Mouse (Mus musculus): ENCODE results near the gene Ak9. TPM values are rescaled to one million over a fixed set of nuclear protein-coding genes. Genes with fewer than 3 reads are reported as not detected.

Gene Ak9
- total RNA-seq, 2 experiments from 2014 or later, result 0.10 TPM; not detected in 1

DNA sequence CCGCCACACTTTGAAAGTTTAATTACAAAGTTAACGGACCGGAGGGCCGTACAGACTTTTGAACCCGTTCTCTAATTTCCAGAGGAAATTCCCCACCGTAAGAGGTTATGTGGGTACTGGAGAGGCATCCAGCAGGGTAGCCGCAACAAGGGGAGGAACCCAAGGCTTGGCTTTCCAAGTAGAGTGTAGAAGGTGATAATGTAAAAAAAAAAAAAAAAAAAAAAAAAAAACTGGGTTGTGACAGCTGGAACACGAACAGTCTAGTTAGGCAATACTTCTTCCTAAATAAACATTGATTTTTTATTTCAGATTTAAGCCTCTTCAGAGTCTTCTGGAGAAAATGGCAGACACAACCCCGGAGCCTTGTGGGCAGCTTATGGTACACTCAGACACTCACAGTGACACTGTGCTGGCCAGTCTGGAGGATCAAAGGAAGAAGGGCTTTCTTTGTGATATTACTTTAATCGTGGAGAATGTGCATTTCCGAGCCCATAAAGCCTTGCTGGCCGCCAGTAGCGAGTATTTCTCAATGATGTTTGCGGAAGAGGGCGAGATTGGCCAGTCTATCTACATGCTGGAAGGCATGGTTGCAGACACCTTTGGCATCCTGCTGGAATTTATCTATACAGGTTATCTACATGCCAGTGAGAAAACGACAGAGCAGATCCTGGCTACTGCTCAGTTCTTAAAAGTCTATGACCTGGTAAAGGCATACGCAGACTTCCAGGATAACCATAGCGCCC, 147.2 kb downstream of the Ak9 start:
- no peak for DNase-seq (ENCODE audit: low spot score in 2 of 2)

- no peak for DNase-seq (ENCODE audit: low spot score in 2 of 2)
Measured at GRCm38 (mm10) chr10:41451656-41452055, 147.9 kb downstream of the Ak9 start.

GRCm38 (mm10) chr10:41452791-41453190, 149.0 kb downstream of the Ak9 start:
- DNase-seq (ENCODE audit: low spot score in 2 of 2), result no peak

DNA sequence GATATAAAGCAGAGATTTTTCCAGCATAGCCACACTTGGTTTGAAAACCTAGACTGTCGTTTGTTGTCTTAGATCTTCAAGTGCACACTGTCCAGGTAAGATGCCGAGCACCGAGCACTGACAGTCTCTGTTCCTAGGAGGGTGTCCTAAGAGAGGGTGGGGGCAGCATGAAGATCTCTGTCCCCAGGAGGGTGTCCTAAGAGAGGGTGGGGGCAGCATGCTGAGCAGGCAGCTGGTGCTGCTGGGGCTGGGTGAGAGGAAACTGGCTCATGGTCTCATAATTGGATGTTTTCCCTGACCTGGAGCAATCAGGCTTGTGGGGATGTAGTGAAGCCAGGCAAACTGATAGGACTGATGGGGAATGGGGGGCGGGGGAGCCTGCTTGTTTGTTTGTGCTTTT, 156.2 kb downstream of the Ak9 start:
- DNase-seq (ENCODE audit: low spot score in 2 of 2), result no peak

DNA sequence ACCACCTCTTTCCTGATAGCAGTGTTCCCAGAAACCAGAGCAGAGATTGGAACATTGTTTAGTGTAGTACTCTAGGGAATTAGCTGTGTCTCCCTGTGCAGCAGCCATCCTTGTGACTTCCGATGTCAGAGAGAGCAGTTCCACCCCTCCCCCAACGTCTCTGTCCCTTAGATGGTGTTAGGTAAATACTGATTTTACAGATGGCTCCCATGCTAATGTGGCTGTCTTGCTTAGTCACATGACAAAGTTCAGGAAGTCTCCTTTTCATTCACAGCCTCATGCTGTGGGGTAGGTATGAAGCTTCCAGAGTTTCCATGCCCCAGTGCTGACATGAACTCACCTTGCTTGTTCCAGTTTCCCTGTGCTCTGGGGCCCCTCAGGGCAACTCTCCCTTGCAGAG, 156.7 kb downstream of the Ak9 start:
- no peak for DNase-seq (ENCODE audit: low spot score in 2 of 2)

DNA sequence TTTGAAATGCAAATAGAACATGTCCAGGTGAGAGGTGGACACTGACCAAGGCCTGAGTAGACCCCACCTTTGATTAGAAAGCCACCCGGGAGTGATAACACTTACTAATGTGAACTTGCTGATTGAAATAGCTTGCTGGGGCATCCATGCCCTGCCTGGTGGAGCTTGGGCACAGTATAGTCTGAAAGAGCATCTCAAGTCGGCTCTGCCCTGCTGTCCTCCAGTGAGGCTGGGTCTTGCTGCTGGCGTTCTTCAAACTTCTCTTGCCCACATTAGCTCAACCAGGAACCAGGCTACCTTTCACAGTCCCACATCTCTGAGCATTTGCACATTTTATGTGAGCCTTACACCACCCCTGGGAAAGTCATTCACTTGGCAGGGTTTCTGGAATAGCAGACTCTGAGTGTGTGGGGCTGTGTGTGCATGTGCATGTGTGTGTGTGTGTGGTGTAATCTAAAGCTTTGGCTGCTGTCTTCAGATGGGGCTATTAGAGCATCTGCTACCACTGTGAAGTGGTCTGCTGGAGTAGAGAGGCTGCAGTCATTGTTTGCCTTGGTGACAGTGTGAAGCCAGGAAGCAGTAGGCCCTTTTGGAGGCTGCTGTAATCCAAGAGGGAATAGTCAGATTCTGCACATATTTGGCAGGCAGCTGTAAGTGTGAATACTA, 157.4 kb downstream of the Ak9 start:
- no peak for DNase-seq (ENCODE audit: low spot score in 2 of 2)

GRCm38 (mm10) chr10:41464401-41464955, 160.7 kb downstream of the Ak9 start:
- no peak for DNase-seq (ENCODE audit: low spot score in 2 of 2)

DNA sequence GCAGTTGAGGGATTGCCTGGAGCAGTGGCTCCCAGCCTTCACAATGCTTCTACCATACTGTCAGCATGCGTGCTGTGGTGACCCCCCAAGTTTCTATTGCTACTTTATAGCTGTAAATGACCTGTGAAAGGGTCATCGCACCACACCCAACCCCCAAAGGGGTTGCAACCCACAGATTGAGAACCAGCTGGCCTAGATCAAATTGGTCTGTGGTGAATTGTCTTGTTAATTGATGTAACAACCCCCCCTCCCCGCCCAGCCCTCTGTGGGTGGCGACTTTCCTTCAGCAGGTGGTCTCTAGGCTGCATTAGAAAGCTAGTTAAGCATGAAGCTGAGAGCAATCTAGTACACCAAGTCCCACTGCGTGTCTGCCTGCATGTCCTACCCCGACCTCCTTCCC, 163.5 kb downstream of the Ak9 start:
- DNase-seq (ENCODE audit: low spot score in 2 of 2), result no peak

GRCm38 (mm10) chr10:41470693-41471092, 166.9 kb downstream of the Ak9 start:
- no peak for DNase-seq (ENCODE audit: low spot score in 2 of 2)

DNA sequence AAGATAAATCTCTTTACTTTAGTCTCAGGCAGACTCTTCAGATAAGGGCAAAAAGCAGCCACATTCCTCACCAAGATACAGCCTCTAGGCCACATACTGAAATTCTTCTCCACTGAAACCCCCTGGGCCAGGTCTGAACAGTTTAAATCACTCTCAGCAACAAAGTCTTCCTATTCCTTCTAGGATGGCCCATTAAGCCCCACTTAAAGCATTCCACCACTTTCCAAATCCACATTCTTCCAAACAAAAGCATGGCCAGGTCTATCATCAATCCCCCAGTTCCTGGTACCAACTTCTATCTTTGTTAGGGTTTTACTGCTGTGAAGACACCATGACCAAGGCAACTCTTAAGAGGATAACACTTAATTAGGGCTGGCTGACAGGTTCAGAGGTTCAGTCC, 168.8 kb downstream of the Ak9 start:
- DNase-seq (ENCODE audit: low spot score in 2 of 2), result no peak

GRCm38 (mm10) chr10:41472962-41473481, 169.2 kb downstream of the Ak9 start:
- DNase-seq (ENCODE audit: low spot score in 2 of 2), result no peak

GRCm38 (mm10) chr10:41473782-41474468, 170.1 kb downstream of the Ak9 start:
- DNase-seq (ENCODE audit: low spot score in 2 of 2), result no peak

DNA sequence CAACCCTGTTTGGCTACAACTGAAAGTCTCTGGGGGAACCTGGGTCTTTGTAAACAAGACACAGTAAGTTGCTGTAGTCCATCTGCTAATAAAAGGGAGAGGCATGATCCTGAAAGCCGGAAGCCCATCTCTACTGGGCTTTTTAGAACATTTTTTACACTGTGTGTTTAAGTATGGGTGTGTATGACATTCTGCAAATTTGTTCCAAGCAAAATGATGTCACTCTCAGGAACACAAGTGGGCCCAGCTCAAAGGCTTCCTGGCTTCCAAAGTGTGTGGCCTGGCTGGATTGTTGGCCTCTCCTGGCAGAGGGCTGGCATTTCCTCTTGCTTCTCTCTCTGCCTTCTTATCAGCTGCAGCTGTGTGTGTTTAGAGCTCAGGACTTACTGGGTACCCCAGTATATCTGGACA, 171.2 kb downstream of the Ak9 start:
- no peak for DNase-seq (ENCODE audit: low spot score in 2 of 2)

- peak; percentile 39 to 62 for DNase-seq (ENCODE audit: low spot score in 2 of 2)
Measured at GRCm38 (mm10) chr10:41476171-41477017, 172.6 kb downstream of the Ak9 start, which contains the start of gene Mical1. Gene Mical1, plus strand, starts transcription at chr10:41476314.

DNA sequence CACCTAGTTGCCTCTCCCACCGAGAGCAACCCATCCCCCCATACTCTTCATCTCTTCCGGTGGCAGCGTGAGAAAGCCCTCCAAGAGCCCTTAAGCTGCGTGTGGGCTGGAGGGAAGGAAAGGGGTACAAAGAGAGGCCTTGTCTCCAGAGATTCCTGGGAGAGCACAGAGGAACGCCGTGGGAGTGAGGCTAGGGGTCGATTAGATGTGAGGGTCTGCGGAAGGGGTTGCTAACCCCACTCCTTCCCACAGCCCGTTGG, 173.2 kb downstream of the Ak9 start:
- no peak for DNase-seq (ENCODE audit: low spot score in 2 of 2)

DNA sequence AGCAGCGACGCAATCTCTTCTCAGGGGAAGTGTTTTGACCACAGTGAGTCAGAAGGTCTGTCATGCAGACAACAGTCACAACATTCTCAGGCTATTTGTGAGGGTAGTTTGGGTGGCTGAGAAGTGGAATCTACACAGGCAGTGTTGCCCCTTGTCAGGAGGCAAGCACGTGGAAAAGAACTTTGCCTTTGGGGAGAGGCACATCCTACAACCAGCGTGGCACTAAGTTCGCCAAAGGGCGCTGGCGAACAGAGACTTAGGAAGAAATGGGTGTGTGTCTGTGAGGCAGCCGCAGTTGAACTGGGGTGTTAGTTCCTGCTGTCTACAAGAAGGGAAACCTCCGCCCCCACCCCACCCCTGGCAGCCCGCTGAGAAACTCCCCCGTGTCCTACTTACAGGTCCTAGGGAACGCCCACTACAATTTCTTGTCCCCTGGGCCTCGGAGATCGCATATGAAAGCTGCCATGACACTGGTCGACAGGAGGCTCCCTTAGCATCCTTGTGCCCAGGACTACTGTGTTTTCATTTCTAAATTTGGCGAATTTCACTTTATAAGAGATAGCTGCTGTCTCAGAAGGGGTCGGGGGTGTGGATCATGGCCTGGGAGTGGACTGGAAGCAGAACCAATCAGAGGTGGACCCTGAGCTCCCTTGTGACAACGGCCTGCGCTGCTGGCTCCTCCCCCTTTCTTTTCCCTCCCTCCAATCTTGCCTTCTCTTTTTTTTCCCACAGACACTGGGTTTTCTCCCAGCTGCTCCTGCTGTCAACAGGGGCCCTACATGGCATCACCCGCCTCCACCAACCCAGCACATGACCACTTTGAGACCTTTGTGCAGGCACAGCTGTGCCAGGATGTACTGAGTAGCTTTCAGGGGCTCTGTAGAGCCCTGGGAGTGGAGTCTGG, 173.8 kb downstream of the Ak9 start:
- DNase-seq (ENCODE audit: low spot score in 2 of 2), result no peak

DNA sequence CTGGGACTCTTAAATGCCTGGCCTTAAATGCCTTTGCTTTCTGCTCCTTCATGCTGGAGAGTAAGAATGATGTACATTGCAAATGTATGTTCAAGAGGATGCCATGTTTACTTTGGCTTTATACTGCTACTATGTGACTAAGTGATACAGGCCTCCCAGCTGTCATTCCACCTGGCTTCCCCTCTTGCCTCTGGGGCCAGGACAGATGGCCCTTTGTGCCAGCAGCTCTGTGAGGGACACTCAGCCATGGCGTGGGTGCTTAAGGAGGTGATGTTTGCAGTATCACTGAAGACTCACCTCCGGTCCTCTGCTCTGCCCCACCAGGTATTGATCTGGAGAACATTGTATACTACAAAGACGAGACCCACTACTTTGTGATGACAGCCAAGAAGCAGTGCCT, 176.2 kb downstream of the Ak9 start:
- DNase-seq (ENCODE audit: low spot score in 2 of 2), result no peak

DNA sequence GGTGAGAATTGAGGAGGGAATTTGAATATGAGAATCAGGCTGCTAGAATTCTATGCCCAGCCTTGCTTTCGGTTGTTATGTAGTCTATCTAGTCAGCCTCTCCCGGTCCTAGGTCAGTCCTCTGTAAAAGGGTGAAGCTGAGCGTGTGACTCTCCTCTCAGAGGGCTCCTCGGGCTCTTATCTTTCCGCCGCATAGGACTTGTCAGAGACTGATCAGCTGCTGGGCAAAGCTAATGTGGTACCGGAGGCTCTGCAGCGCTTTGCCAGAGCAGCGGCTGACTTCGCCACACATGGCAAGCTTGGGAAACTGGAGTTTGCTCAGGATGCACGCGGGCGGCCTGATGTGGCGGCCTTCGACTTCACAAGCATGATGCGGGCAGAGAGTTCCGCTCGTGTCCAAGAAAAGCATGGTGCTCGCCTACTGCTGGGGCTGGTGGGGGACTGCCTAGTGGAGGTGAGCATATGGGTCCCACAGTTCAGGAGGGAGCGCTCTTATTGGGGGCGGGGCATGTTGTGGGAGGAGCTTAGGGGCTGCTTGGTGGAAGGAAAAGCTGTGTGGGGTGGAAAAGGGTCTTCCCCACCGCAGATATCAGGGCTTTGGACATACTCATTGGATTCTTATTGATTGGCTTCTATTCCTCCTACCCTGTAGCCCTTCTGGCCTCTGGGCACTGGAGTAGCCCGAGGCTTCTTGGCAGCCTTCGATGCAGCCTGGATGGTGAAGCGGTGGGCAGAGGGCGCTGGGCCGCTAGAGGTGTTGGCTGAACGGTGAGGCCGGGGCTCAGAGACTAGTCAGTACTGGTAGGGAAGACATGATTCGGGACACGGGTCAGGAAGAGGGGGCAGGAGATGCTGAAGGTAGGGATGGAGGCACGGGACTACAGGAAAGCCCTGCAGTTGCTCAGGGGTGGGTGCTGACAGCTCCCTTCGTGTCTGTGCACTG, 177.4 kb downstream of the Ak9 start:
- DNase-seq (ENCODE audit: low spot score in 2 of 2), result no peak

- DNase-seq (ENCODE audit: low spot score in 2 of 2), result no peak
Measured at GRCm38 (mm10) chr10:41482446-41482845, 178.7 kb downstream of the Ak9 start.
